ENCODE assay signal across 28 mouse cellular contexts in the genomic region with DNA sequence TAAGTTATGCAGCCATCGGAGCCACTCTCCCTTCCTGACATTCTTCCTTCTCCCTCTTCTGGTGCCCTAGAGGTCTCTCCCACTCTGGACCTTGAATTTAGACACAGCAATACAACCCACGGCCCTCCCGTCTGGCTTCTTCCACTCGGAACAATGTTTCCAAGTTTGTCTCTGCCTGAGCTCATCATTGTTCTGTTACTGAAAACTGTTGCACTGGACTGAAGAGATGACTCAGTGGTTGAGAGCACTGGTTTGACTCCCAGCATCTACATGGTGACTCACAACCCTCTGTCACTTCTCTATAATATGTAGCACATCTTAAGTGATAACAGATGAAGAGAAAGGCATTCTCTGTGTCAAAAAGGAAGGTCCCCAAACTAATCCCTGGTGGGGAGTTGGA. TPM values are rescaled to one million over a fixed set of nuclear protein-coding genes. Genes with fewer than 3 reads are reported as not detected.
DNase-seq lines count a peak whose midpoint lies in the region; ATAC-seq and TF ChIP-seq lines count a peak whose summit lies in the region.
"Had no signal": no experiment of that assay in that cellular context is flagged by ENCODE, and none has a peak within 500 bp of the region (broad histone marks: within the 10 kb centered on the region; RNA-seq: fewer than 3 reads in every experiment).

No protein-coding gene starts in this region.

- H3K9ac ChIP-seq in hindbrain, embryonic 14.5 days, result no peak overlapping the region
- H3K9ac ChIP-seq: embryonic facial prominence, embryonic 12.5 days; hindbrain, embryonic 12.5 days; intestine, embryonic 15.5 days; kidney, embryonic 15.5 days had no signal

- no peak for ATAC-seq in megakaryocyte progenitor cell, adult 5-6 weeks (replicated peaks; ENCODE audit: poor library complexity)
- no peak for ATAC-seq in hindbrain, embryonic 14.5 days (ENCODE audit: low FRiP score)
- ATAC-seq: forebrain, embryonic 14.5 days; intestine, embryonic 15.5 days had no signal

- no peak overlapping the region for H3K4me2 ChIP-seq in hindbrain, embryonic 14.5 days (replicated peaks)
- H3K4me2 ChIP-seq: embryonic facial prominence, embryonic 12.5 days; hindbrain, embryonic 12.5 days; intestine, embryonic 15.5 days; kidney, embryonic 15.5 days had no signal

- peaks cover 5% of the 10 kb centered on the region for H3K4me1 ChIP-seq in embryonic fibroblast, embryonic 13.5 days (ENCODE audit: control insufficient read depth, insufficient read depth, low read length)
- no peaks in the 10 kb centered on the region for H3K4me1 ChIP-seq in hindbrain, embryonic 14.5 days (replicated peaks; ENCODE audit: control insufficient read depth, insufficient read depth, low read length)
- H3K4me1 ChIP-seq: embryonic facial prominence, embryonic 12.5 days; hindbrain, embryonic 12.5 days; intestine, embryonic 15.5 days; kidney, embryonic 15.5 days had no signal

- no peaks in the 10 kb centered on the region for H3K27me3 ChIP-seq in hindbrain, embryonic 14.5 days (ENCODE audit: control insufficient read depth, insufficient read depth, low read length)
- H3K27me3 ChIP-seq: embryonic facial prominence, embryonic 12.5 days; hindbrain, embryonic 12.5 days; intestine, embryonic 15.5 days; kidney, embryonic 15.5 days had no signal

- TF ChIP-seq CTCF in embryonic fibroblast, embryonic 13.5 days (IDR thresholded peaks at IDR 0.05; ENCODE audit: borderline replicate concordance, insufficient read depth, low read length), result no peak

- WGBS in hindbrain, embryonic 14.5 days, result 89% methylated on average over 4 of the region's 4 CpGs

- no peak for TF ChIP-seq POLR2A in embryonic fibroblast, embryonic 13.5 days (IDR thresholded peaks at IDR 0.05; ENCODE audit: low read depth, low read length)

- H3K36me3 ChIP-seq in hindbrain, embryonic 14.5 days (replicated peaks; ENCODE audit: control insufficient read depth, insufficient read depth), result no peaks in the 10 kb centered on the region
- H3K36me3 ChIP-seq: embryonic facial prominence, embryonic 12.5 days; heart, embryonic 10.5 days; hindbrain, embryonic 12.5 days; intestine, embryonic 15.5 days; kidney, embryonic 15.5 days had no signal

- H3K27ac ChIP-seq in embryonic fibroblast, embryonic 13.5 days (ENCODE audit: insufficient read depth, low read length), result peak overlapping the region; percentile 85
- no peak overlapping the region for H3K27ac ChIP-seq in hindbrain, embryonic 14.5 days
- H3K27ac ChIP-seq: embryonic facial prominence, embryonic 12.5 days; heart, embryonic 10.5 days; hindbrain, embryonic 12.5 days; intestine, embryonic 15.5 days; kidney, embryonic 15.5 days had no signal

- no peaks in the 10 kb centered on the region for H3K9me3 ChIP-seq in hindbrain, embryonic 14.5 days (ENCODE audit: control insufficient read depth, low read length)
- H3K9me3 ChIP-seq: embryonic facial prominence, embryonic 12.5 days; heart, embryonic 10.5 days; hindbrain, embryonic 12.5 days; intestine, embryonic 15.5 days; kidney, embryonic 15.5 days had no signal

- no peak overlapping the region for H3K4me3 ChIP-seq in embryonic fibroblast, embryonic 13.5 days (ENCODE audit: insufficient read depth, low read length)
- H3K4me3 ChIP-seq in hindbrain, embryonic 14.5 days (replicated peaks; ENCODE audit: low read length), result no peak overlapping the region
- H3K4me3 ChIP-seq: embryonic facial prominence, embryonic 12.5 days; heart, embryonic 10.5 days; hindbrain, embryonic 12.5 days; intestine, embryonic 15.5 days; kidney, embryonic 15.5 days had no signal

- DNase-seq in 3134 (ENCODE audit: extremely low read depth, insufficient read length, low spot score) (peak; percentile 27), 3T3-L1 (ENCODE audit: low read depth, low spot score) (peak; percentile 85)
- DNase-seq in Muller cell, postnatal 12 days (ENCODE audit: inconsistent ontology term), result peak; percentile 60
- no peak for DNase-seq in hindbrain, embryonic 14.5 days (ENCODE audit: low spot score)
- no peak for DNase-seq in left cerebral cortex, adult 9 months (ENCODE audit: low spot score in 2 of 2)
- DNase-seq: adrenal gland, postnatal 10 days; cerebellum, adult 11-12 months; cerebellum, adult 9-10 months; cerebellum, postnatal 25 days; gastrocnemius, postnatal 25 days; heart, adult 11 months; heart, postnatal 10 days; heart, postnatal 4 days; kidney, adult 2 months had no signal

RNA-seq across cellular contexts. Expression of a gene that starts 3.1 kb away (rescaled TPM):
- not detected in 2 replicates for polyA plus RNA-seq in embryonic fibroblast, embryonic 13.5 days (2011; ENCODE audit: insufficient read length, low read depth, missing spikeins)
- not detected in 2 replicates for total RNA-seq in megakaryocyte progenitor cell, adult 5-6 weeks (2015)
- total RNA-seq in megakaryocyte progenitor cell, adult 5-6 weeks (2017), result not detected in 2 replicates
- not detected in 2 replicates for polyA plus RNA-seq in hindbrain, embryonic 14.5 days (2014; fragmentation: Nextera tagmentation; extraction: Ambion mirVana)
- total RNA-seq: adrenal gland, postnatal 10 days; adrenal gland, postnatal 4 days; ES-E14; gastrocnemius, adult 18-20 months; gastrocnemius, postnatal 25 days; heart, postnatal 10 days; heart, postnatal 4 days had no signal
- polyA plus RNA-seq: cortical plate, adult 2 months; embryonic facial prominence, embryonic 12.5 days; forebrain, embryonic 14.5 days; frontal cortex, adult 2 months; heart, embryonic 10.5 days; heart, embryonic 14.5 days; hindbrain, embryonic 12.5 days; intestine, embryonic 15.5 days; kidney, adult 2 months; kidney, embryonic 15.5 days had no signal

RNA-seq across cellular contexts. Expression of a gene that starts 16.8 kb away (rescaled TPM):
- not detected in 2 replicates for polyA plus RNA-seq in embryonic fibroblast, embryonic 13.5 days (2011; ENCODE audit: insufficient read length, low read depth, missing spikeins)
- not detected in 2 replicates for total RNA-seq in megakaryocyte progenitor cell, adult 5-6 weeks (2015)
- not detected in 2 replicates for total RNA-seq in megakaryocyte progenitor cell, adult 5-6 weeks (2017)
- not detected in 2 replicates for polyA plus RNA-seq in hindbrain, embryonic 14.5 days (2014; fragmentation: Nextera tagmentation; extraction: Ambion mirVana)
- total RNA-seq: adrenal gland, postnatal 10 days; adrenal gland, postnatal 4 days; ES-E14; gastrocnemius, adult 18-20 months; gastrocnemius, postnatal 25 days; heart, postnatal 10 days; heart, postnatal 4 days had no signal
- polyA plus RNA-seq: cortical plate, adult 2 months; embryonic facial prominence, embryonic 12.5 days; forebrain, embryonic 14.5 days; frontal cortex, adult 2 months; heart, embryonic 10.5 days; heart, embryonic 14.5 days; hindbrain, embryonic 12.5 days; intestine, embryonic 15.5 days; kidney, adult 2 months; kidney, embryonic 15.5 days had no signal

RNA-seq across cellular contexts. Expression of a gene that starts 30.4 kb away (rescaled TPM):
- polyA plus RNA-seq in embryonic fibroblast, embryonic 13.5 days (2011; ENCODE audit: insufficient read length, low read depth, missing spikeins), result not detected in 2 replicates
- total RNA-seq in megakaryocyte progenitor cell, adult 5-6 weeks (2015), result not detected in 2 replicates
- total RNA-seq in megakaryocyte progenitor cell, adult 5-6 weeks (2017), result not detected in 2 replicates
- polyA plus RNA-seq in hindbrain, embryonic 14.5 days (2014; fragmentation: Nextera tagmentation; extraction: Ambion mirVana), result not detected in 2 replicates
- total RNA-seq: adrenal gland, postnatal 10 days; adrenal gland, postnatal 4 days; ES-E14; gastrocnemius, adult 18-20 months; gastrocnemius, postnatal 25 days; heart, postnatal 10 days; heart, postnatal 4 days had no signal
- polyA plus RNA-seq: cortical plate, adult 2 months; embryonic facial prominence, embryonic 12.5 days; forebrain, embryonic 14.5 days; frontal cortex, adult 2 months; heart, embryonic 10.5 days; heart, embryonic 14.5 days; hindbrain, embryonic 12.5 days; intestine, embryonic 15.5 days; kidney, adult 2 months; kidney, embryonic 15.5 days had no signal

RNA-seq across cellular contexts. Expression of a gene that starts 32.1 kb away (rescaled TPM):
- not detected in 2 replicates for polyA plus RNA-seq in embryonic fibroblast, embryonic 13.5 days (2011; ENCODE audit: insufficient read length, low read depth, missing spikeins)
- total RNA-seq in megakaryocyte progenitor cell, adult 5-6 weeks (2015), result not detected in 2 replicates
- not detected in 2 replicates for total RNA-seq in megakaryocyte progenitor cell, adult 5-6 weeks (2017)
- 0.13 TPM in 1 of 2 replicates, not detected in the other for polyA plus RNA-seq in hindbrain, embryonic 14.5 days (2014; fragmentation: Nextera tagmentation; extraction: Ambion mirVana)
- total RNA-seq: gastrocnemius, adult 18-20 months; gastrocnemius, postnatal 25 days had no signal
- polyA plus RNA-seq: embryonic facial prominence, embryonic 12.5 days; hindbrain, embryonic 12.5 days had no signal

RNA-seq across cellular contexts. Expression of a gene that starts 35.1 kb away (rescaled TPM):
- not detected in 2 replicates for polyA plus RNA-seq in embryonic fibroblast, embryonic 13.5 days (2011; ENCODE audit: insufficient read length, low read depth, missing spikeins)
- total RNA-seq in megakaryocyte progenitor cell, adult 5-6 weeks (2015), result not detected in 2 replicates
- not detected in 2 replicates for total RNA-seq in megakaryocyte progenitor cell, adult 5-6 weeks (2017)
- not detected in 2 replicates for polyA plus RNA-seq in hindbrain, embryonic 14.5 days (2014; fragmentation: Nextera tagmentation; extraction: Ambion mirVana)
- total RNA-seq: adrenal gland, postnatal 10 days; adrenal gland, postnatal 4 days; gastrocnemius, adult 18-20 months; gastrocnemius, postnatal 25 days; heart, postnatal 10 days; heart, postnatal 4 days had no signal
- polyA plus RNA-seq: embryonic facial prominence, embryonic 12.5 days; forebrain, embryonic 14.5 days; frontal cortex, adult 2 months; heart, embryonic 10.5 days; heart, embryonic 14.5 days; hindbrain, embryonic 12.5 days; intestine, embryonic 15.5 days; kidney, adult 2 months; kidney, embryonic 15.5 days had no signal

Comparison
In these comparisons a context has a peak if more than half of its experiments do, and no peak if none do; other contexts are left out.
1. DNase-seq: peak in 3134 (single experiment), 3T3-L1 (single experiment) and Muller cell, postnatal 12 days (single experiment); none in hindbrain, embryonic 14.5 days (single experiment) and left cerebral cortex, adult 9 months (0 of 2).